14 mouse cellular contexts compared by ENCODE assay signal in genomic region chr4:3062027-3062605, GRCm38 (mm10).
DNase-seq lines count a peak whose midpoint lies in the region; TF ChIP-seq lines count a peak whose summit lies in the region.
"Had no signal": no experiment of that assay in that cellular context is flagged by ENCODE, and none has a peak within 500 bp of the region (broad histone marks: within the 10 kb centered on the region; RNA-seq: fewer than 3 reads in every experiment).

No protein-coding gene starts in this region.

- H3K4me3 ChIP-seq in gastrocnemius, adult 2 months, result no peak overlapping the region
- H3K4me3 ChIP-seq: limb, embryonic 10.5 days; midbrain, embryonic 10.5 days; neural tube, embryonic 12.5 days had no signal

- H3K27ac ChIP-seq in gastrocnemius, adult 2 months, result no peak overlapping the region
- H3K27ac ChIP-seq: kidney, postnatal 0 days; limb, embryonic 10.5 days; midbrain, embryonic 10.5 days; neural tube, embryonic 12.5 days had no signal

- peak; percentile 6 for DNase-seq in gastrocnemius, adult 2 months
- no peak for DNase-seq in gastrocnemius, adult 18-20 months (ENCODE audit: low spot score)
- peak; percentile 1 for DNase-seq in lung, postnatal 10 days
- DNase-seq in lung, postnatal 25 days (ENCODE audit: low spot score), result no peak
- peak; percentile 2 for DNase-seq in thymus, postnatal 4 days
- DNase-seq in thymus, postnatal 25 days, result no peak
- DNase-seq in spleen, postnatal 4 days (ENCODE audit: low spot score in 2 of 2), result peak; percentile 9 to 58
- no peak for DNase-seq in kidney, adult 9 months
- DNase-seq: cerebellum, adult 18-20 months; right cerebral cortex, postnatal 25 days had no signal

- intact Hi-C loops in gastrocnemius, adult 2 months (cut with DNase I), result no loop called here

- no peak for TF ChIP-seq CTCF in gastrocnemius, adult 2 months (IDR thresholded peaks at IDR 0.05)

Comparison
In these comparisons a context has a peak if more than half of its experiments do, and no peak if none do; other contexts are left out.
1. DNase-seq: peak in gastrocnemius, adult 2 months (single experiment), lung, postnatal 10 days (single experiment), thymus, postnatal 4 days (single experiment) and spleen, postnatal 4 days (2 of 2); none in gastrocnemius, adult 18-20 months (single experiment), lung, postnatal 25 days (single experiment), thymus, postnatal 25 days (single experiment) and kidney, adult 9 months (single experiment).